Mouse (Mus musculus) embryonic fibroblast, embryonic 13.5 days (primary cell): ENCODE data around the gene Shld1.

ENCODE experiments used
- CTCF ChIP-seq: IDR thresholded peaks from 2 replicates; pipeline ENCODE4 v1.5.1; 2011; ENCODE audit warnings: mild to moderate bottlenecking, control low read depth, low read length, moderate library complexity, borderline replicate concordance; ENCODE audit not compliant: insufficient read depth
- POLR2A ChIP-seq: IDR thresholded peaks from 2 replicates; pipeline ENCODE4 v1.6.1; 2011; ENCODE audit warnings: low read depth, mild to moderate bottlenecking, control low read depth, low read length, moderate library complexity

GRCm38 (mm10) chr2:132643161-132643560, 43.6 kb upstream of the Shld1 start:
- TF ChIP-seq CTCF (no peak), POLR2A (no peak)
